Mouse (Mus musculus) spleen, embryonic (tissue): ENCODE data around the gene Grid1.

Experiments used
- CTCF ChIA-PET: fragments of 350-600 bp; sonication (Branson Sonifier 250); formaldehyde crosslinking; loops from one replicate; lab custom pipeline; 2022; lab: Charles Lee

Gene Grid1

DNA sequence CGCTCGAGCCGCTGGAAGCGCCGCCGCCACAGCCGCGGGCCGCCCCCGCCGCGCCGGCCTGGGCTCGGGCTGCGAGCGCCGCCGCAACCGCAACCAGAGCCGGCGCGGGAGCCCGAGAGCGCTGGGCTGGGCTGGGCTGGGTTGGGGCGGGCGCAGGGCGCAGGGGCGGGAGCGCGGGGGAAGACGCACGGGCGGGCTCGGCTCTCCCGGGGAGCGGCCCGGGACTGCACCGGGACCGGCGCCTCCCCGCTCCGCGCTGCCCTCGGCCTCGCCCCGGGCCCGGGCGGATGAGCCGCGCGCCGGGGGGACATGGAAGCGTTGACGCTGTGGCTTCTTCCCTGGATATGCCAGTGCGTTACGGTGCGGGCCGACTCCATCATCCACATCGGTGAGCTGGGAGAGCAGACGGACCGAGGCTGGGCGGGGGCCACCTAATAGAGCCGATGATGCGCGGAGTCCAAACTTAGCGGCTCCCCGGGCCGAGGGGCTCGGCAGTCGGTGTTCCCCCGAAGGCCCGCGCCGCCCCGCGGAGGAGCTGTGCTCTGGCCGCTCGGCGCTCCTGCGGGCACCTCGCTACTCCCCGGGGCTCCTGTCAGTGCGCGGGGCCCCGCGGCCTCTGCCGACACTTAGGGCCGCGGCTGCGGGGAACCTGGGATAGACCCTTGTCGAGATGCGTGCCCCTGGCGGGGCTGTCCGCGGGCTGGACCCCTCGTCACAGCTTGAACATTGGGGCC, at the start of gene Grid1:
TSS of gene Grid1 (plus strand) at position 190 of the 734 bp plus-strand sequence.
- CTCF ChIA-PET: no interaction called here

DNA sequence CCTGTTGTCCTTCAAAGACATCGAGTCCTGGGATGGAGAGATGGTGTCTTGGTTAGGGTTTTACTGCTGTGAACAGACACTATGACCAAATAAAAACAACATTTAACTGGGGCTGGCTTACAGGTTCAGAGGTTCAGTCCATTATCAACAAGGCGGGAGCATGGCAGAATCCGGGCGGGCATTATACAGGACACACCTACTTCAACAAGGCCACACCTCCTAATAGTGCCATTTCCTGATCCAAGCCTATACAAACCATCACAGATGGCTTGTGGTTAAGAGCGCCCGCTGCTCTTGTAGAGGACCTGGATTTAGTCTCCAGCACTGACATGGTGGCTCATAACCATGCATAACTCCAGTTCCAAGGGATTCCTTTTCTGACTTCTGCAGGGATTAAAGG, 49.4 kb upstream of the Grid1 start:
- CTCF ChIA-PET: no interaction called here

DNA sequence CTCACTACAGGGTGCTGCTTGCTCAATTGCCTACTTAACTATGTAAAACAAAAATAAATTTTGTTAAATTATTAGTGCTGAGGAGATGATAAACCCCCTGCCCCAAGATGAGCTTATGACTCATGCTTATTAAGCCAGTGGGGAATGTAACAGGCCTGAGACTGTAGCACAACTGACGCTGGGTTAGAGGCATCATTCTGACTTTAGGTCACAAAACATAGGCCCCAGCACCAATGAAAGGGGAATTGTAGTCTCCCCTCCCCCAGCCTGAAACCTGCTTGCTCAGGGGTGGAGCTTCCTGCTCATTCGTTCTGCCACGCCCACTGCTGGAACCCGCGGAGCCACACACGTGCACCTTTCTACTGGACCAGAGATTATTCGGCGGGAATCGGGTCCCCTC, 48.3 kb upstream of the Grid1 start:
- CTCF ChIA-PET: no interaction called here

DNA sequence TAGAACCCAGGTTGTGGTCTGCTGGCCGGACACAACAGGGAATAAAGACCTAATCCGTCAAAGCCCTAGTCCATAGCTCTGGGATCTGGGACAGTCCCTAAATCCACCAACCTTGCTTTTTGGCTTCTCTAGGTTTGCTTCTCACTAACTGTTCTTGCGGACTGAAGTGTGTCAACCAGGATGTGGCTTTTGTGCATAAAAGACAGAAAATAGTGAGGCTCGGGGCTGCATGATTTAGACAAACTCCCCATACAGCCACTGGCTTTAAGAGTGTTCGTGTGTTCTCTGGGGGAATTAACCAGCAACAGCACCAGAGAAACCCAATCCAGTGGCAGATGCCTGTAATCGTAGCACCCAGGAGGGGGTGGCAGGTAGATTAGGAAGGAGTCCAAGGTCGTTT, 47.8 kb upstream of the Grid1 start:
- CTCF ChIA-PET: no interaction called here

DNA sequence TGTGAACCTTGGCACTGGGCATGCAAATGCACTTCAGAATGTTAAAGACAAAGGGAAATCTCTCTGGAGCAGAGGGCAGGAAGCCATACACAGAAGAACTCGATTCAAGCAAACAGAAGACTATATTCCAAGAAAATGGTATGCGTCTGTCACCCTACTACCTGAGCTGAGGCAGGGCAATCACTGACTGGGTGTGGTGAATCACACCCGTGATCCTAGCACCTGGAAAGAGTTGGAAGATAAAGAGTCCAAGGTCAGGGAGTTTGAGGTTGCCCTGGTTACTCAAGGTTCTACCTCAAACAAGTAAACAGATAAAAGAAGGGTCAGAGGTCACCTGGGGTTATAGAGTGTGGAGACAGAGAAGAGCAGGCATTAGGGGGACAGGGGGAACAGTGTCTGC, 46.2 kb upstream of the Grid1 start:
- CTCF ChIA-PET: no interaction called here

DNA sequence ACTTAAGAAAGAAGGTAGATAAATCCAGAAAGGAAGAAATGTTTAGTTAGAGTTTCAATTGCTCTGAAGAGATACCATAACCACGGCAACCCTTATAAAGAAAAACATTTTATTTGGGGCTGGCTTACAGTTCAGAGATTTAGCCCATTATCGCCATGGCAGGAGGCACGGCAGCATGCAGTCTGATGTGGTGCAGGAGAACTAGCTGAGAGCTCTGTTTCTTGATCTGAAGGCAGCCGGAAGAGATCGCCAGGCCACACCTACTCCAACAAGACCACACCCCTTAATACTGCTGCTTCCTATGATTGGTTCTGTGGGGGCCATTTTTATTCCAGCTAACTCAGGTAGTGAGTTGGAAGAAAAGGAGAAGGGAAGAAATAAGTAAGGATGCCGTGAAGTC, 45.7 kb upstream of the Grid1 start:
- CTCF ChIA-PET: interaction anchor here (1.2 kb wide), 1 partner anchor 157 kb away, joined by 4 read pairs; no protein-coding TSS in a partner anchor

DNA sequence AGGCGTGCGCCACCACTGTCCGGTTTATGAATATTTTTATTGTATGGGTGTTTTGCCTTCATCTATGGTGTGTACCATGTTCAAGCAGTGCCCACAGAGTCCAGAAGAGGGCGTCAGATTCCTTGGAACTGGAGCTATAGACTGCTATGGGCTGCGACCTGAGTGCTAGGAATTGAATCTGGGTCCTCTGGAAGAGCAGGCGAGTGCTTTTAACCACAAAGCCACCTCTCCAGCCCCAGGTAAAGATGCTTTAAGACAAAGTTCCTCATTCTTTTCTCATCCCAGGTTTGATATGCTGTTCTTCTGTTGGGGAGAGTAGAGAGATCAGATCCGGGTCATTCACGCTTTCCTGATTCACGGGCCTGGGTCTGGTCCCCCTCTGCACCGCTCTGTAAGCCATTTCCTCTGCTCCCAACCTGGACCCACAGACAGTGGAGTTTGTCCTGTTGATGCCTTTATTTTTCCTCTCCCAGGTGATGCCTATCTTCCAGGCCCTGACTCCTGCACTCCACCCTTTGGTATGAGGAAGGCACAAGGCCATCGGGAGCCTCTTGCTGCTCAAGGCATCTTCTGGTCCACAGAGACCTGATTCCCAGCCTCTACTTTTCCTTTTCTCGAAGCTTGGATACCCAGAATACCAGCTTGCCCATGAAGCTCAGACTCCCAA, 43.1 kb upstream of the Grid1 start:
- CTCF ChIA-PET: interaction anchor here (1.0 to 2.7 kb wide), 3 partner anchors 156 to 160 kb away, joined by 3 to 7 read pairs (median 3); no protein-coding TSS in a partner anchor

DNA sequence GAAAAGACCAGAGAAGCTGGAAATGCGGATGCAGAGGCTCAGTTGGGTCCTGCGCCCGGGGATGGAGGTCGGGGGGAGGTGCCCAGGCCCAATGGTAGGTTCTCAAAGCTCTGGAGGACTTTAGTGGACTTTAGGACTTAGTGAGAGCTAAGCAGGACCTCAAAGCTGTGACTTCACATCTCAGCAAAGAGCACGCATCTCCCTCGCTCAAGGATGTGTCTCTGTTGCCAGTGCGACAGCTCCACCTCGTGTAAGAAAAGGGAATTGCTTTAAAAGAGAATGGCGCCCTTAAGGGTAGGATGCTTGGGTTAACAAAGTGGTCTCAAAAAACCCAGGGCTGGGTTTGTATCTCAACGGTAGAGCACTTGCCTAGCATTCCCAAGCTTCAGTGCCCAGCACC, 42.1 kb upstream of the Grid1 start:
- CTCF ChIA-PET: interaction anchor here (0.5 to 2.7 kb wide), 6 partner anchors 107 to 1977 kb away, joined by 3 to 15 read pairs (median 6); no protein-coding TSS in a partner anchor

DNA sequence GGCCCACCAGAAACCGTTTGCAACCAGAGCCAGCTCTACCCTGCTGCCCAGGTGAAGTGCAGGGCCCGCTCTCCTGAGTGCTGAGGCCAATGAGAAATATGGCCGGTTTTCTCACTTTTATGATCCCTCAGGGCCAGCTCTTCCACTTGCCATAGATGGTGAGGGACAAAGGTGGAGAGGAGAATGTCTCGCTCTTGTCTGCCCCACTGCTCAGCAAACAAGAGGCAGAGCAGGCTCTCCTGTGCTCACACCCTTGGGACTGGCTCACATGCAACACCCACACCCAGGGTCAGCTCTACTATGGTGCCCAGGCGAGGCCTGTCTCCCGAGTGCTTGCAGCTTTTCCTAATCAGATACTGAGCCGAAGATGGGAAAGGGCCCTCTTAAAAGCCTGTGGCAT, 41.1 kb upstream of the Grid1 start:
- CTCF ChIA-PET: interaction anchor here (2.7 kb wide), 1 partner anchor 161 kb away, joined by 7 read pairs; no protein-coding TSS in a partner anchor

DNA sequence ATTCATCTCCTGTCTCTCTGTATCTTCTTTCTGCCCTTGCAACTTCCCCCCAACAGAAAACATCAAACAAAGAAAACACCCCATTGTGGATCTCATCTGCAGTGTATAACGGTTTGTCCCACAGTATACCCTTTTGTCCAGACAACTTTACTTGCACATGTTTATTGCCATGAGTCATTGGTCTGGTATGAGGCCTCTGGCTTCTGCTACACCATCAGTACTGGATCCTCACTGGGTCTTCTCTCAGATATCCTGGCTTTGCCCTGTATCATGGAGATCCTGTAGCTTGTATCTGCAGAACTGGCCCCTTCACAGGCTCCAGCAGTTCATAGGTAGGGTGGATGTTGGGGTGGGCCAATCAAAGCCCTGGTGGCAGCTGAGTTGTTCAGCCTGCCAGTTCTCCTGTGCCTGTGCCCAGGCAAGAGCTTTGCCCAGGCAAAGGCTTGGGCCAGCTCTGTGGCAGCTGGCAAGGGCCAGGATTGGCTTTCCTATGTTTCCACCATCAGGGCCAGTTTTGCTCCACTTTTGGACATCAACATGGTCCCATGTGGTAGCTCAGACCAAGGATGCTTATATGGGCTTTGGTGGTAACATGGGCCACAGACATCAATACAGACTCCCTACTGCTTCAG, 26.4 kb upstream of the Grid1 start:
- CTCF ChIA-PET: no interaction called here

DNA sequence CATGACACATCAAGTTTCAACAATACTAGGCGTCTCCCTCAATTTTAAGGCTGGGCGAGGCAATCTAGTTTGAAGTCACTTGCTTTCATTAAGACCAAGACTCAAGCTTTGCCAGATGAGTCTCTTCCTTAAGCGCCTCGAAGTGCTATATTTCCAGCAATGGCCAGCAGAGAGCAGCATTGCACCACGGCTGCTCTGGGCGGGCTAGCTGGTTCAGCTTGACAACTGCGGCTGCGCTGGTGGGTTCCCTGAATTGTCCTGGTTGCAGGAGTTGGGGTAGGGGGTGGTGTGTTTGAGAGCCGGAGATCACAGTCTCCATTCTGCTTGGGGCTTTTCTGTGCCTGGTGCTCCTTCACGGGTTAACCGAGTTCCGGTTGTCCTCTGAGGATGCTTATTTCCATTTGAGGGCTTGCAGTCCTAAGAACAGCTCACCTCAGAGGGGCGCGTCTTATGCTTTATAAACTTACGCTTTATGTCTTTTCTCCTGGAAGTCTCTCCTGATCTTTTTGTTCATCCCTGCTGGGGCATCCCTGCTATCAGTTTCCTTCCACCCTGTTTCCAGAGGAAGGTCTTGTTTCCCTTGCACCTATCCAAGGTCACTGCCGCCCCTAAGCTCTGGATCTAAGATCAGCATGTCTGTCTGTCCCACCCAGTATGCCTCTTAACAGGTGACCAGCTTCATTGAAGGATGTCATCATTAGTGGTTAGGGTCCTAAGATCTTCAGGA, 9.0 kb upstream of the Grid1 start:
- CTCF ChIA-PET: no interaction called here

DNA sequence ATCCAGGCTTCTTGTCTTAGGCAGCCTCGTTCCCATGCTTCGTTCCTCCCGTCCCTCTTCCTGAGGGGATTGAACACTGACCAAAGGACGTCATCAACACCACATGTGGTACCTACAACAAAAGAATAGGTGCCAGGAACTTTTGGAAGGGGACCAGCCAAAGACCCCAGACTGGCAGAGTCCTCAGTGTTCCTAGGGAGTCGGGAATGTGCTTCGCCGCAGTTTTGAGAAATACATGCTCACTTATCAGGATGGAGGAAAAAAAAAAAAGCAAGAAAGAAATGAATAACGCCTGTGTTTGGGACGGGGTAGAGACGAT, 8.5 kb upstream of the Grid1 start:
- CTCF ChIA-PET: no interaction called here

DNA sequence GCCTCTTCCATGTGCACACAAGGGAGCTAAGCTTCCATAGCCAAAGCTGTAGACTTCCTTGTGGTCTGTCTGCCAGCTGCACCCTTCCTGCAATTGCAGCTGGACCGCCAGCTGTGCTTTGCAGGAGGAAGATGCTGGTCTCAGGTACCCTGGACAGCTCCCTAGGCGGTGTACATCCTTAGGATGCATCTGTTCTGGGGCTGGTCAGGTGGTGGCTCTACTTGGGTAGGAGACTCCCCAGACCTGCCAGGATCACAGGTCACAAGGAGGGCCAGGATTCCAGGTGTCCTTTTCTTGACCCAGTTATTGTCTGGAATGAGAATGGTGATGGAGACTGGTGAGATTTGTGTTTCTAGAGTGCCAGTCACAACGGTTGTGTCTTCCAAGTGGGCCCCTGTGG, 3.6 kb upstream of the Grid1 start:
- CTCF ChIA-PET: no interaction called here

DNA sequence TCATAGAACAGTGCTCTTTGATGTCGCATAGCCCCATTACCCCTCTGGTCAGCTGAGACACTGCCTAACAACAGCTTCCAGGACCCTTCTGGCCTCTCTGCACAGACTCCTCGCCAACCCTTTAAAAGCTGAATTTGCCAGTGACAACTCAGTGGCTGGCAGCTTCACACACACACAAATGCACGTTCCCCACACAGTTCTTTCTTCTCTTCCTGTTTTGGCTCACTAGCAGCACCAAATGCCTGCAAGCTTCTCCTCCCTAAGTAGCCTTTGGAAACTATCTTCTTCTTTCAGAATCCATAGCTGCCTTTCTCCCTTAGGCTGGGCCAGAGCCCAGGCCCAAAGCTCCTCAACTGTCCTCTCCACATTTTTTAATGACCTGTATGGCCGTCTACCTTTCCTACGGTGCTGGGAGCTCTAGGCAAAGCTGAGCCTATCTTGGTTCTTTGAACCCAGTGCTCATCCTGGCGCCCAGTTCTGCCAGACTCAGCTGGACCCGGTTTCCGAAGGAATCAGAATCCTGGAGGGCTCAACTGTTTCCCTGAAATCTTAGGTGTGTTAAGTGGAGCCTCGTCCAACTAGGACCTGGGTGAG, 1.4 kb upstream of the Grid1 start:
- CTCF ChIA-PET: no interaction called here

DNA sequence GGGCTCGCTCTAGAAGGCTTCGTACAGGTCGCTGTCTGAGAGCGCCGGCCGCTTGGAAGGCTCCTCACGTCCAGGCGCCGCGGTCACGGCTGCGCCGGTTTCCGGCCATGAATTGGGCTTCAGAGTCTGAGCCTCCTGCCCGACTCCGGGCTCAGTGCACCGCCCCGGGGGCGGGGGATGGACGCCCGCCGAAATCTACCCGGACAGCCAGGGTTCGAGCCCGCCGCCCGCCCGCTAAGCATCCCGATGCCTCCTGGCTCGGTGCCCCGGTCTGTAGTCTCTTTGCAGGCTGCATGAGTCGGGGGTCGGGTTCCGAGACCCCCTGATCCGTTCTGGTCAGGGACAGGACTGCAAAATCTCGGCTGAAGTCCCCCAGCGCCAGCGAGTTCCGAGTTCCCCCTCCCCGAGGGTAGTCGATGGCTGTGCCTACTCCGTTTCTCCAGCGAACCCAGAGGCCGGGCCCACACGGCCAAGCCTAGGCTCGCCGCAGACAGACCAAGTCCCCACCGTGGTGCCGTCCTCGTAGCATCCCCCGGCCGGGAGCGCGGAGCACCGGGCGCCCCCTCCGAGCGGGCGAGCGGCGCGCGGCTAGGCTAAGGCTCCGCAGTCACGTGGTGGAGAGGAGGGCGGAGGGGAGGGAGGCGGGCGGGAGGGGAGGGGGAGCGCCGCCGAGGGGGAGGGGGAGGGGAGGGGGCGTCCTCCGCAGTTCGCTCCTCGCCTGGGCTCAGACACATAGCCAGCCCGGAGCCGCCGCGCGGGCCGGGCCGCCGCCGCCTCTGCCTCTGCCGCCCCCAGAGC, 588 bp upstream of the Grid1 start:
- CTCF ChIA-PET: no interaction called here

DNA sequence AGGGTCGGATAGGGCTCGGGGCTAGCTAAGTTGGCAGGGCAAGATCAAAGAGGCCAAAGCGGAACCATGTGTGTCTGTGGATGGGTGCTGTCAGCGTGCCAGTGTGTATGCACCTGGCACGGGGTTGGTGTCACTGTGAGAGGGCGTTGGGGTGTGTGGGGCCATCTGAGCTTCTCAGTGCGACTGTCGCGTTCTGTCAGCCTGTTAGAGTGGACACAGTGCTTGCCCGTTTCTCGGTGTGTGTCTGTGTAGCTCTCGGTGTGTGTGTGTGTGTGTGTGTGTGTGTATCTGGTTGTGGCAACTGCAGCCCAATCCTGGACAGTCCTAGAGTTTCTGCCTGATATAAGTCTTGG, 721 bp downstream of the Grid1 start:
- CTCF ChIA-PET: no interaction called here

DNA sequence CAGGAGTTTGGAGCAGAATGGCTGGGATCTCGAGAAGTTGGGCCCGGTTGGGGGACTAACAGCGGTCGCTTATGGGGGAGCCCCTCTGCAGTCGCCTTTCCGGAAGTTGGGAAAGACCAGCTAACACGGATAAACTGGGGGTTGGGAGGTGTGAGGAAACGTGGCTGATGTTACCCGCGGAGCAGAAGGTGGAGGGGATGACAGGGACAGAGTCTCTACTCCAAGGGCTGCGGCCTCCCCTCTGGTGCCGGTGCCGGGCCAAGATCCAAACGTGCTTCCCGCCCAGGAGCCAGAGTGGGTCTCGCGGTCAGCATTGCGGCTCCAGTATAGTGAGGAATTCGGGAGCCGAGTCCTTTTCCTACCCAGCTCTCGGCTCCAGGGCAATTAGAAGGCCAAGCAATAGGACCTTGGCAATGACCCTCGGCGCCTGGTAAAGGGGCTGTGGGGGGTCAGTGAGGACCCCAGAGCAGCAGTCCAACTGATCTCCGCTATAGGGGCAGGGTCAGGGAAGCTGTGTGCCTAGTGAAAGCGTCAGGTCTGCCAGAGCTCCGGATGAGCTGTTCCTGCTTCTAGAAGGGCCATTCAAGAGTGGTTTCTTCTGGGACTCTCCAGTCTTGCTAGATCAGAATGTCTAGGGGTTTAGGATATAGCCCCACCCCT, 1.4 kb downstream of the Grid1 start:
- CTCF ChIA-PET: no interaction called here

DNA sequence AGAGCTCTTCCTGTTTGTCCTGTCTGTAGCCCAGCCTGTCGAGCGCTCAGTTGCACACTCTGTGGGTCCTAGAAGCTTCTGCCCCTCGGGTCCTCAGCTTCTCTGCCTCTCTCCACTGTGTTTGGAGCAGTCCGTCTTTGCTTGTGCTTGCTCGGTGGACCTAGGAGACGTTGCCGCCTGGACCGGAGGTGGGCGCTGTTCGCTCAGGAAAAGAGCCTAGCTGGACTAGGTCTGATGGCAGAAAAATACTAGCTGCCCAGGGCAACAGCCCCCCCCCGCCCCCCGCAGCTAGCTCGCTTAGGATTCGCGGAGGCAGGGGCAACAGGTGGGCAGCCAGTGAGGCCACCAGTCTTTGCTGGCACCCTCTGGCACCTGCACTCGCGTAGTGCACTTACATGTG, 3.2 kb downstream of the Grid1 start:
- CTCF ChIA-PET: no interaction called here

DNA sequence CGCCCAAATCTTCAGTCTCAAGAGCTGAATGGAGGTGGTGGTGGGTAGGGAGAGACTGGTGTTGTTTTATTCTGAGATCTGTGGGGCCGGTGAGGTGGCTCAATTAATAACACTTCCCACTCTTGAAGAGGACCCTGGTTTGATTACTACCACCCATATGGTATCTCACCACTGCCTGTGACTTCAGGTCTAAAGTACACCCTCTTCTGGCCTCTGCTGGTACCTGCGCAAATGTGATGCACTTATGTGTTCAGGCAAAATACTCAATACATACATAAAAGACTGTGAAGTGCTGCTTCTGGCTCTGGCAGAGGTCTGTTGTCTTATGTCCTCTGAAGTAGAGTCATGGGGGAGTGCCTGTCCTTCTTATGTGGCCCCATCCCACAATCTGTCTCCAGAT, 4.3 kb downstream of the Grid1 start:
- CTCF ChIA-PET: no interaction called here

DNA sequence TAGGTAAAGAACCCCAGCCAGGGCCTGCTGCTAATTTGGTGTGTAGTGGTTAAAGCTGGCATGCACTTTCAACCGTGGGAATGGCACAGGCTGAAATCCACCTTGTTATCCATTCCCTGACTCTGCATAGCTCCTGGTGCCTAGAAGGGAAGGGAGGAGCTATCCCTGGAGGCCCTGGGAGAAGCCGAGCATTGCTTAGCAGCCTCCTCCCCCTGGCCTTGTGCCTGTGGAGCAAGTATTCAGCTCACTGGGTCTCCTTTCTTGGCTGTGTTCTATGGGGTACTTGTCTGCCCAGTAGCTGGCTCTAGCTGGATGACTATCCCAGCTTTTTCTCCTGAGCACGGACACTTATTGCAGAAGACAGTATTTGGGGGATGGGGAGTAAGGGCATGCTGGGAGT, 6.0 kb downstream of the Grid1 start:
- CTCF ChIA-PET: no interaction called here

DNA sequence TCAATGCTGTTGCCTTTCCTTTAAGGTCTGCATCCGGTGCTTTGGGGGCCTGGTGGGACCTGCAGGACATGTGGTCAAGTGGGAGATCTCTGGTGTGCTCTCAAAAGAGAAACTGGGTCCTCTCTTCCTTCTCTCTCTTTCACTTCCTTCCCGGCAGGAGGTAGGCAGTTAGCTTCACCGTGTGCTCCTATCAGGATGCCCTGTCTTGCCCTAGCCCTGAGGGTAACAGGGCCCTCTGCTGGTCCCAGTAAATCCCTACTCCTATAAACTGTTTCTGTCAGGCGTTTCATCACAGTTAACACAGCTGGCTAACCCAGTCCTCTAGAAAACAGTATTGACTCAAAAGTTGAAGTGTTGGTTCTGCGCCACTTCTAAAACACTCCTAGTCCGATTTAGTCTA, 9.9 kb downstream of the Grid1 start:
- CTCF ChIA-PET: no interaction called here
